Mouse (Mus musculus) heart, adult 9 months (tissue): Measurements from ENCODE around the gene Itga2.
A peak's percentile ranks its signal among the peaks of the same experiment; 100 is the strongest.

Source experiments
- DNase-seq, 2 experiments: peaks; one replicate each; pipeline ENCODE4 v3.0.0; 2022; ENCODE audit warnings: low spot score in 2 of 2

The Itga2 gene

GRCm38 (mm10) chr13:114818513-114818912, 113.4 kb downstream of the Itga2 start:
- DNase-seq: peak; percentile 20 to 21

GRCm38 (mm10) chr13:114817751-114818360, 114.0 kb downstream of the Itga2 start, which contains the start of gene Mocs2:
TSS of gene Mocs2 (plus strand) at chr13:114818236.
- DNase-seq: peak; percentile 90 to 92

GRCm38 (mm10) chr13:114809624-114810210, 122.2 kb downstream of the Itga2 start:
- no peak for DNase-seq

DNA sequence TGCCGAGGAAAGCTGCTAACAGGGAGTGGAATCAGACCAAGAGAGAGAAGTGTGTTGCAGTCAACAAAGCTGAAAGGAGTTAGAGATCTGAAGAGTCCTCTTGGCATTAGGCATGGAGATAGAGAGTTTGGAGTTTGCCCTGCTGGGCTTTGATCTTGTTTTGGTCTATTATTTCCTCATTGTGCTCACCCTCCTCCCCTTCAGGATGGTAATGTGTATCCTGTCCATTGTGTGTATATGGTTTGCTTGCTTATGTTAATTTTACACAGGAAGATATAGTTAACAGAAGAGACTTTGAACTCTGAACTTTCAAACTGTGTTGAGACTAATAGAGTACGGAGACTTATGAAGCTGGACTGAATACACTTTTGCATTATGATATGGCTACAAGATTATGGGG, 128.9 kb downstream of the Itga2 start:
- no peak for DNase-seq

- no peak for DNase-seq
These were observed 130.0 kb downstream of the Itga2 start for GRCm38 (mm10) chr13:114801857-114802256.

DNA sequence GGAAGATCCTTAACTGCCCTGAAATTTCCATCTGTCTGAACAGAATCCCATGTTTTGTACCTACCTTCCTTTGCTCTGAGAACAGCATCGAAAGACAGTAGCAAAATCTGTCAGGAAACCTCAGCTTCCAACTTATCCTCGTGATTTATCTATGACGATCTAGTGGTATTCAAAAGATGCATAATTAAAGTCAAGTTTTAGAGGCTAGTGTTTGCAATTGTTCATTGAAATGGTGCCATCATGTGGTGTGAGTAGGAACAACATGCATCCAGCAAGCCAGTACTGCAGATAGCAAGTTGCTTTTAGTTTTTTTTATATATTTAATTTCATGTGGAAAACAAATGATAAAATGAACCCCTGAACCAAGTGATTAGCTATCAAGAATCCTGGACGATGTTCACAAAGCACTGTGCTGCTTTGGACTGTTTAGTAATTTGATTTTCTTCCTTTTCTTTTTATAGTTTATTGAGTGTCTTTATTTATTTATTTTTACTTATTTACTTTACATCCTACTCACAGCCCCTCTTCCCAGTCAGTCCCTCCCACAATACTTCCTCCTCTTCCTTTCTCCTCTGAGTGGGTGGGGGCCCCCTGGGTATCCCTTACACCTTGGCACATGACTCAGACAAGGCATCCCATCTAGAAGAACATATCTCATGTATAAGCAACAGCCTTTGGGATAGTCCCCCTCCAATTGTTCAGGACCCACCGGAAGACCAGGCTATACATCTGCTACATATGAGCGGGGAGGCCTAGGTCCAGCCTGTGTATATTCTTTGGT, 138.5 kb downstream of the Itga2 start:
- peak in 1 of 2 experiments; percentile 24 for DNase-seq

- no peak for DNase-seq
These were observed 140.4 kb downstream of the Itga2 start for GRCm38 (mm10) chr13:114791511-114791910.
